Mouse (Mus musculus): Measurements from ENCODE around the gene Igsf3. TPM values are rescaled to one million over a fixed set of nuclear protein-coding genes. Genes with fewer than 3 reads are reported as not detected.

Gene Igsf3
- polyA plus RNA-seq, 1 experiment from 2014 or later = 37.0 TPM

- Histone ChIP-seq H3K9ac (ENCODE audit: low read depth, low read length) (no peak overlapping the region), H3K4me2 (ENCODE audit: low read depth, low read length) (no peak overlapping the region), H3K4me1 (ENCODE audit: control insufficient read depth, insufficient read depth, low read length) (0 out of 2 replicates have a peak, but pooled peaks cover 5% of the 10 kb centered on the region), H3K27me3 (replicated peaks; ENCODE audit: control insufficient read depth, insufficient read depth, low read length) (no peaks in the 10 kb centered on the region), H3K36me3 (ENCODE audit: control insufficient read depth, insufficient read depth, low read length) (peaks cover 83% of the 10 kb centered on the region), H3K9me3 (ENCODE audit: control insufficient read depth, low read length) (no peaks in the 10 kb centered on the region), H3K27ac (replicated peaks; ENCODE audit: low read depth, low read length) (no peak overlapping the region), H3K4me3 (ENCODE audit: low read depth, low read length) (no peak overlapping the region)
- 89% methylated on average over 8 of the region's 8 CpGs for WGBS
- ATAC-seq (ENCODE audit: low read depth) (no peak), DNase-seq (ENCODE audit: low spot score) (no peak)
These were observed 58.8 kb downstream of the Igsf3 start for GRCm38 (mm10) chr3:101435672-101436071.

GRCm38 (mm10) chr3:101436469-101436868 lies 59.6 kb downstream of the Igsf3 start:
- Histone ChIP-seq H3K36me3 (ENCODE audit: control insufficient read depth, insufficient read depth, low read length) (peaks cover 82% of the 10 kb centered on the region), H3K9me3 (ENCODE audit: control insufficient read depth, low read length) (no peaks in the 10 kb centered on the region), H3K27me3 (replicated peaks; ENCODE audit: control insufficient read depth, insufficient read depth, low read length) (no peaks in the 10 kb centered on the region), H3K4me1 (ENCODE audit: control insufficient read depth, insufficient read depth, low read length) (0 out of 2 replicates have a peak, but pooled peaks cover 5% of the 10 kb centered on the region), H3K9ac (ENCODE audit: low read depth, low read length) (no peak overlapping the region), H3K4me2 (ENCODE audit: low read depth, low read length) (no peak overlapping the region), H3K4me3 (ENCODE audit: low read depth, low read length) (no peak overlapping the region), H3K27ac (replicated peaks; ENCODE audit: low read depth, low read length) (no peak overlapping the region)
- DNase-seq (ENCODE audit: low spot score) (no peak), ATAC-seq (ENCODE audit: low read depth) (no peak)
- 80% methylated on average over 4 of the region's 4 CpGs for WGBS

DNA sequence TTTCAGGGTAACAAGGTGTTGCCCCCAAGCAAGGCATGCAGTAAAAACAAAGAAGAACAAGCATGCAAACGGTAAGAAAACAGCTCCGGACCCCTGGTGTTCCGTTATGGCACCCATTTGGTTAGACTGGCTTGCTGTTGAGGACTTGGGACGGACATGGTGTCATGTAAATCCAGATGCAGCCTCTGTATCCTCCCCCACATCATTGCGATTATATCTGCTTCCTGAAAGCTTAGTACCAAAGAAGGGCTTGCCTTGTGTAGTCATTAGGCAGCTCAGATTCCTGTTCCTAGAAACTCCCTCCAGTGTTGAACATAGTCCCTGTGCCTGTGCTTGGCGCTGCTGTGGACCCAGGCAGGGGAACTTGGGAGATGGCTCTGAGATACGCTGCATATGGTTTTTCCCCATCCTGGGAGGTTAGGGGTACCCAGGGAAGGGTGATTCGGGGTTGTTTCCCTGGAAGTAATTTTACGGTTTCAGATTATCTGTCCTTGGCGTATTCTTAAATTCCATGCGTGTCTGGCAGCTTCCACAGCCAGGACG lies 60.2 kb downstream of the Igsf3 start:
- ATAC-seq (ENCODE audit: low read depth) (peak; percentile 46; the same call in 1 of the 2 replicates), DNase-seq (ENCODE audit: low spot score) (peak; percentile 36)
- Histone ChIP-seq H3K36me3 (ENCODE audit: control insufficient read depth, insufficient read depth, low read length) (peaks cover 79% of the 10 kb centered on the region), H3K27ac (replicated peaks; ENCODE audit: low read depth, low read length) (no peak overlapping the region), H3K27me3 (replicated peaks; ENCODE audit: control insufficient read depth, insufficient read depth, low read length) (no peaks in the 10 kb centered on the region), H3K4me3 (ENCODE audit: low read depth, low read length) (no peak overlapping the region), H3K4me2 (ENCODE audit: low read depth, low read length) (no peak overlapping the region), H3K9ac (ENCODE audit: low read depth, low read length) (no peak overlapping the region), H3K4me1 (ENCODE audit: control insufficient read depth, insufficient read depth, low read length) (0 out of 2 replicates have a peak, but pooled peaks cover 5% of the 10 kb centered on the region), H3K9me3 (ENCODE audit: control insufficient read depth, low read length) (no peaks in the 10 kb centered on the region)
- WGBS = 63% methylated on average over 12 of the region's 12 CpGs

GRCm38 (mm10) chr3:101443265-101443881 lies 66.5 kb downstream of the Igsf3 start:
- H3K9me3 ChIP-seq (ENCODE audit: control insufficient read depth, low read length) = no peaks in the 10 kb centered on the region
- no peak overlapping the region for H3K27ac ChIP-seq (replicated peaks; ENCODE audit: low read depth, low read length)
- ATAC-seq (ENCODE audit: low read depth) (no peak; the same call in 1 of the 2 replicates), DNase-seq (ENCODE audit: low spot score) (peak; percentile 45)
- H3K4me2 ChIP-seq (ENCODE audit: low read depth, low read length) = no peak overlapping the region
- H3K4me1 ChIP-seq (ENCODE audit: control insufficient read depth, insufficient read depth, low read length) = 0 out of 2 replicates have a peak, but pooled peaks cover 3% of the 10 kb centered on the region
- no peak overlapping the region for H3K4me3 ChIP-seq (ENCODE audit: low read depth, low read length)
- 81% methylated on average over 11 of the region's 11 CpGs for WGBS
- peaks cover 40% of the 10 kb centered on the region for H3K36me3 ChIP-seq (ENCODE audit: control insufficient read depth, insufficient read depth, low read length)
- H3K27me3 ChIP-seq (replicated peaks; ENCODE audit: control insufficient read depth, insufficient read depth, low read length) = no peaks in the 10 kb centered on the region
- H3K9ac ChIP-seq (ENCODE audit: low read depth, low read length) = no peak overlapping the region

- Histone ChIP-seq H3K36me3 (ENCODE audit: control insufficient read depth, insufficient read depth, low read length) (peaks cover 35% of the 10 kb centered on the region), H3K4me1 (ENCODE audit: control insufficient read depth, insufficient read depth, low read length) (0 out of 2 replicates have a peak, but pooled peaks cover 5% of the 10 kb centered on the region), H3K4me2 (ENCODE audit: low read depth, low read length) (no peak overlapping the region), H3K4me3 (ENCODE audit: low read depth, low read length) (no peak overlapping the region), H3K9me3 (ENCODE audit: control insufficient read depth, low read length) (no peaks in the 10 kb centered on the region), H3K27me3 (replicated peaks; ENCODE audit: control insufficient read depth, insufficient read depth, low read length) (no peaks in the 10 kb centered on the region), H3K27ac (replicated peaks; ENCODE audit: low read depth, low read length) (no peak overlapping the region), H3K9ac (ENCODE audit: low read depth, low read length) (no peak overlapping the region)
- WGBS = 75% methylated on average over 8 of the region's 8 CpGs
- ATAC-seq (ENCODE audit: low read depth) (no peak), DNase-seq (ENCODE audit: low spot score) (no peak)
These were observed 67.6 kb downstream of the Igsf3 start for GRCm38 (mm10) chr3:101444437-101444836.

DNA sequence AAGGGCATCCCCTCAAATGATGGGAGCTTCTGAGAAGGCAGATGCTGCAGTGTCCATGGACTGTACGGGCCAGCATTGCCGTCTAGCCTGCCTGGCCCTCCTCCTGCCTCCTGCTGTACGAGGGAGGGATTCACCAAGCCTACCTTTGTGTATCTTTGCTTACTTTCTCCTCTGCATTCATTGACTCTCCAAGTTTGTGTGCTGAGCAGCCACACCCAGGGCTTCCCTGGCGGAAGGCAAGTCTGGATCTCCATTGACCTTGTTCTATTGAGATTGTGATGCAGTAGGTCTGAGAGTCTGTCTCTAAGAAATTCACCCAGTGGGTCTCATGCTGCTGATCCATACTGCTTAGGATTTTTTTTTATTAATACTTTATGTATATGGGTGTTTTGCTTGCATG lies 70.4 kb downstream of the Igsf3 start:
- no peaks in the 10 kb centered on the region for H3K9me3 ChIP-seq (ENCODE audit: control insufficient read depth, low read length)
- H3K27ac ChIP-seq (replicated peaks; ENCODE audit: low read depth, low read length) = no peak overlapping the region
- H3K4me1 ChIP-seq (ENCODE audit: control insufficient read depth, insufficient read depth, low read length) = 0 out of 2 replicates have a peak, but pooled peaks cover 5% of the 10 kb centered on the region
- H3K36me3 ChIP-seq (ENCODE audit: control insufficient read depth, insufficient read depth, low read length) = peaks cover 34% of the 10 kb centered on the region
- H3K9ac ChIP-seq (ENCODE audit: low read depth, low read length) = no peak overlapping the region
- no peak for DNase-seq (ENCODE audit: low spot score)
- ATAC-seq (ENCODE audit: low read depth) = no peak
- H3K4me3 ChIP-seq (ENCODE audit: low read depth, low read length) = no peak overlapping the region
- H3K27me3 ChIP-seq (replicated peaks; ENCODE audit: control insufficient read depth, insufficient read depth, low read length) = no peaks in the 10 kb centered on the region
- 93% methylated on average over 4 of the region's 4 CpGs for WGBS
- no peak overlapping the region for H3K4me2 ChIP-seq (ENCODE audit: low read depth, low read length)

DNA sequence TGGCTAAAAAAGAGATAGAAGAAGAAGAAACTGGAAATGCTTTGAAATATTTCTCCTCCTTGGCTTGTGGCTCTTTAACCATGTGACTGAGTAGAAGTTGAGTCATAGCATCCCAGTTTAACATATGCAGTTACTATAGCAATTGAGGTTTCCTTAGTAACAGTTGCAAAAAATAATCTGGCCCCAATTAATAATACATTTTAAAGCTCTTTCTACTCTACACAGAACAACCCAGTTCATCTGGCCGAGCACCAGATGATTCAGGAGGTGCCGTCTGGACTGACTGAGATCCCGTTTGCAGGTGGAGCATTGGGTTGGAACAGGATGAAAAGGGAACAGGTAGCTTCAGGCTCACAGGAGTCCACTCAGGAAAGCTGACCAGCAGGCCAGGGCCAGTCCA lies 71.9 kb downstream of the Igsf3 start:
- Histone ChIP-seq H3K4me1 (ENCODE audit: control insufficient read depth, insufficient read depth, low read length) (0 out of 2 replicates have a peak, but pooled peaks cover 5% of the 10 kb centered on the region), H3K27me3 (replicated peaks; ENCODE audit: control insufficient read depth, insufficient read depth, low read length) (no peaks in the 10 kb centered on the region), H3K9me3 (ENCODE audit: control insufficient read depth, low read length) (no peaks in the 10 kb centered on the region), H3K4me3 (ENCODE audit: low read depth, low read length) (no peak overlapping the region), H3K27ac (replicated peaks; ENCODE audit: low read depth, low read length) (no peak overlapping the region), H3K9ac (ENCODE audit: low read depth, low read length) (no peak overlapping the region), H3K36me3 (ENCODE audit: control insufficient read depth, insufficient read depth, low read length) (peaks cover 46% of the 10 kb centered on the region), H3K4me2 (ENCODE audit: low read depth, low read length) (no peak overlapping the region)
- DNase-seq (ENCODE audit: low spot score) = no peak
- 58% methylated on average over 3 of the region's 3 CpGs for WGBS
- ATAC-seq (ENCODE audit: low read depth) = no peak

GRCm38 (mm10) chr3:101450811-101451428 lies 74.0 kb downstream of the Igsf3 start:
- 0 out of 2 replicates have a peak, but pooled peaks cover 5% of the 10 kb centered on the region for H3K4me1 ChIP-seq (ENCODE audit: control insufficient read depth, insufficient read depth, low read length)
- H3K27me3 ChIP-seq (replicated peaks; ENCODE audit: control insufficient read depth, insufficient read depth, low read length) = no peaks in the 10 kb centered on the region
- H3K9ac ChIP-seq (ENCODE audit: low read depth, low read length) = no peak overlapping the region
- H3K4me3 ChIP-seq (ENCODE audit: low read depth, low read length) = no peak overlapping the region
- H3K27ac ChIP-seq (replicated peaks; ENCODE audit: low read depth, low read length) = no peak overlapping the region
- H3K9me3 ChIP-seq (ENCODE audit: control insufficient read depth, low read length) = no peaks in the 10 kb centered on the region
- DNase-seq (ENCODE audit: low spot score) (no peak), ATAC-seq (ENCODE audit: low read depth) (no peak)
- H3K36me3 ChIP-seq (ENCODE audit: control insufficient read depth, insufficient read depth, low read length) = peaks cover 66% of the 10 kb centered on the region
- WGBS = 79% methylated on average over 30 of the region's 31 CpGs
- H3K4me2 ChIP-seq (ENCODE audit: low read depth, low read length) = no peak overlapping the region
